ENCODE assay signal across 8 mouse cellular contexts in genomic region chr15:99332921-99333675, GRCm38 (mm10). TPM values are rescaled to one million over a fixed set of nuclear protein-coding genes. Genes with fewer than 3 reads are reported as not detected.
DNase-seq lines count a peak whose midpoint lies in the region; ATAC-seq and TF ChIP-seq lines count a peak whose summit lies in the region.

No protein-coding gene starts in this region.

- peaks cover 23% of the 10 kb centered on the region for H3K36me3 ChIP-seq in heart, adult 2 months (ENCODE audit: control insufficient read depth, insufficient read depth, low read length)
- no peaks in the 10 kb centered on the region for H3K36me3 ChIP-seq in liver, embryonic 15.5 days (replicated peaks)
- H3K36me3 ChIP-seq in neural tube, embryonic 11.5 days (ENCODE audit: control insufficient read depth, insufficient read depth, low read length), result no peaks in the 10 kb centered on the region; the same call in 1 of the 2 replicates

- H3K4me2 ChIP-seq in liver, embryonic 15.5 days, result peak overlapping the region; percentile 36
- no peak overlapping the region for H3K4me2 ChIP-seq in neural tube, embryonic 11.5 days (ENCODE audit: low read depth)

- DNase-seq in layer of hippocampus, adult 9-10 months (ENCODE audit: low spot score), result peak; percentile 66
- no peak for DNase-seq in layer of hippocampus, postnatal 25 days (ENCODE audit: extremely low spot score in 1 of 2, low spot score in 1 of 2)
- peak; percentile 91 for DNase-seq in embryo, embryonic 11 days
- peak; percentile 83 to 90 for DNase-seq in heart, adult 2 months
- peak; percentile 86 for DNase-seq in kidney, adult 11 months
- DNase-seq in neural tube, embryonic 11.5 days (ENCODE audit: low spot score), result peak; percentile 65
- DNase-seq in thymus, postnatal 4 days, result peak; percentile 79

- peak; percentile 57 for TF ChIP-seq POLR2A in heart, adult 2 months (IDR thresholded peaks at IDR 0.05; ENCODE audit: insufficient read depth, low read depth, low read length)

- peaks cover 62% of the 10 kb centered on the region for H3K4me1 ChIP-seq in heart, adult 2 months (ENCODE audit: control insufficient read depth, insufficient read depth, low read length)
- peaks cover 71% of the 10 kb centered on the region for H3K4me1 ChIP-seq in liver, embryonic 15.5 days (replicated peaks)
- peaks cover 4% of the 10 kb centered on the region; the same call in 1 of the 2 replicates for H3K4me1 ChIP-seq in neural tube, embryonic 11.5 days (ENCODE audit: control insufficient read depth, insufficient read depth, low read length)

- H3K27ac ChIP-seq in heart, adult 2 months, result peak overlapping the region; percentile 95
- H3K27ac ChIP-seq in liver, embryonic 15.5 days (replicated peaks), result peak overlapping the region; percentile 85
- peak overlapping the region; percentile 78 for H3K27ac ChIP-seq in neural tube, embryonic 11.5 days (ENCODE audit: low read depth, low read length)

- peak; percentile 71 for ATAC-seq in liver, embryonic 15.5 days (ENCODE audit: insufficient read depth)
- no peak for ATAC-seq in neural tube, embryonic 11.5 days (ENCODE audit: insufficient read depth, low FRiP score, low TSS enrichment)

- WGBS in heart, adult 2 months, result 8% methylated on average over 9 of the region's 9 CpGs
- 7% methylated on average over 9 of the region's 9 CpGs for WGBS in liver, embryonic 15.5 days (ENCODE audit: insufficient replicate concordance)
- 52% methylated on average over 9 of the region's 9 CpGs for WGBS in neural tube, embryonic 11.5 days

- H3K79me2 ChIP-seq in heart, adult 2 months (replicated peaks; ENCODE audit: control insufficient read depth, insufficient read depth, low read length), result no peaks in the 10 kb centered on the region; the same call in 1 of the 2 replicates

- intact Hi-C loops in heart, adult 2 months (cut with DNase I), result loop anchor here (1.0 kb wide), 2 partner anchors 16 to 36 kb away; no protein-coding TSS in a partner anchor

- TF ChIP-seq EP300 in heart, adult 2 months (IDR thresholded peaks at IDR 0.05; ENCODE audit: insufficient read depth, low read depth, low read length), result peak; percentile 99

- H3K27me3 ChIP-seq in heart, adult 2 months (ENCODE audit: control insufficient read depth, insufficient read depth, low read length), result no peaks in the 10 kb centered on the region
- no peaks in the 10 kb centered on the region for H3K27me3 ChIP-seq in liver, embryonic 15.5 days
- H3K27me3 ChIP-seq in neural tube, embryonic 11.5 days (ENCODE audit: control insufficient read depth, insufficient read depth, low read length), result no peaks in the 10 kb centered on the region

- peak overlapping the region; percentile 36 for H3K9ac ChIP-seq in heart, adult 2 months (ENCODE audit: low read depth, low read length)
- H3K9ac ChIP-seq in liver, embryonic 15.5 days, result no peak overlapping the region
- H3K9ac ChIP-seq in neural tube, embryonic 11.5 days (ENCODE audit: low read length), result no peak overlapping the region

- no peak overlapping the region; the same call in 1 of the 2 replicates for H3K4me3 ChIP-seq in heart, adult 2 months
- H3K4me3 ChIP-seq in liver, embryonic 15.5 days (replicated peaks), result no peak overlapping the region
- no peak overlapping the region for H3K4me3 ChIP-seq in neural tube, embryonic 11.5 days (ENCODE audit: low read depth, low read length)

- TF ChIP-seq CTCF in heart, adult 2 months (IDR thresholded peaks at IDR 0.05), result peak; percentile 49

- H3K9me3 ChIP-seq in liver, embryonic 15.5 days (replicated peaks), result no peaks in the 10 kb centered on the region
- H3K9me3 ChIP-seq in neural tube, embryonic 11.5 days (ENCODE audit: control insufficient read depth, low read length), result no peaks in the 10 kb centered on the region

RNA-seq across cellular contexts. Expression of gene Fmnl3, which starts 37.2 kb away (rescaled TPM):
- total RNA-seq in layer of hippocampus, postnatal 25 days (2021), result 10 to 100 TPM in 1 of 2 experiments, 1 to 10 TPM in 1; 9.3 to 11.3 TPM
- 10 to 100 TPM; 14.6 to 18.1 TPM for total RNA-seq in heart, adult 2 months (2021)
- polyA plus RNA-seq in heart, adult 2 months (2012; rRNA removed), result 18.6 and 29.3 TPM in 2 replicates
- 3.5 and 3.8 TPM in 2 replicates for polyA plus RNA-seq in liver, embryonic 15.5 days (2015; fragmentation: Nextera tagmentation; extraction: Ambion mirVana)
- 13.7 and 14.5 TPM in 2 replicates for polyA plus RNA-seq in neural tube, embryonic 11.5 days (2014; fragmentation: Nextera tagmentation; extraction: Ambion mirVana)

RNA-seq across cellular contexts. Expression of gene Fam186b, which starts 37.4 kb away (rescaled TPM):
- total RNA-seq in layer of hippocampus, postnatal 25 days (2021), result 1 to 10 TPM; 1.2 to 1.3 TPM
- total RNA-seq in heart, adult 2 months (2021), result not detected
- polyA plus RNA-seq in heart, adult 2 months (2012; rRNA removed), result 0.20 TPM in 1 of 2 replicates, not detected in the other
- not detected in 2 replicates for polyA plus RNA-seq in liver, embryonic 15.5 days (2015; fragmentation: Nextera tagmentation; extraction: Ambion mirVana)
- polyA plus RNA-seq in neural tube, embryonic 11.5 days (2014; fragmentation: Nextera tagmentation; extraction: Ambion mirVana), result 0.07 TPM in 1 of 2 replicates, not detected in the other

RNA-seq across cellular contexts. Expression of gene Prpf40b, which starts 38.2 kb away (rescaled TPM):
- 100 to 1,000 TPM in 1 of 2 experiments, 10 to 100 TPM in 1; 81.5 to 116 TPM for total RNA-seq in layer of hippocampus, postnatal 25 days (2021)
- total RNA-seq in heart, adult 2 months (2021), result 10 to 100 TPM; 18.9 to 23.4 TPM
- polyA plus RNA-seq in heart, adult 2 months (2012; rRNA removed), result 39.5 and 39.7 TPM in 2 replicates
- polyA plus RNA-seq in liver, embryonic 15.5 days (2015; fragmentation: Nextera tagmentation; extraction: Ambion mirVana), result 6.6 and 8.8 TPM in 2 replicates
- 50.4 and 55.8 TPM in 2 replicates for polyA plus RNA-seq in neural tube, embryonic 11.5 days (2014; fragmentation: Nextera tagmentation; extraction: Ambion mirVana)

RNA-seq across cellular contexts. Expression of gene Tmbim6, which starts 59.6 kb away (rescaled TPM):
- total RNA-seq in layer of hippocampus, postnatal 25 days (2021), result 100 to 1,000 TPM; 359 to 369 TPM
- 100 to 1,000 TPM; 207 to 253 TPM for total RNA-seq in heart, adult 2 months (2021)
- 334 and 409 TPM in 2 replicates for polyA plus RNA-seq in heart, adult 2 months (2012; rRNA removed)
- 278 and 304 TPM in 2 replicates for polyA plus RNA-seq in liver, embryonic 15.5 days (2015; fragmentation: Nextera tagmentation; extraction: Ambion mirVana)
- 237 and 246 TPM in 2 replicates for polyA plus RNA-seq in neural tube, embryonic 11.5 days (2014; fragmentation: Nextera tagmentation; extraction: Ambion mirVana)

Comparison
In these comparisons a context has a peak if more than half of its experiments do, and no peak if none do; other contexts are left out.
1. DNase-seq: peak in layer of hippocampus, adult 9-10 months (single experiment), embryo, embryonic 11 days (single experiment), heart, adult 2 months (2 of 2), kidney, adult 11 months (single experiment), neural tube, embryonic 11.5 days (single experiment) and thymus, postnatal 4 days (single experiment); none in layer of hippocampus, postnatal 25 days (0 of 2).
2. Peak in every context shown above with its lines, with median percentiles within 50 percentile points of each other: H3K27ac ChIP-seq.